Mouse (Mus musculus) testis, postnatal 10 days (tissue): ENCODE data around the gene Ctsh.

Source experiments
- DNase-seq: peaks from one replicate; pipeline ENCODE4 v3.0.0; 2021; ENCODE audit warnings: low spot score

Gene Ctsh

GRCm38 (mm10) chr9:90113151-90113550 is 59.2 kb downstream of the Ctsh start:
- no peak for DNase-seq

GRCm38 (mm10) chr9:90113651-90114566 is 60.0 kb downstream of the Ctsh start:
- DNase-seq, result peak; percentile 90

DNA sequence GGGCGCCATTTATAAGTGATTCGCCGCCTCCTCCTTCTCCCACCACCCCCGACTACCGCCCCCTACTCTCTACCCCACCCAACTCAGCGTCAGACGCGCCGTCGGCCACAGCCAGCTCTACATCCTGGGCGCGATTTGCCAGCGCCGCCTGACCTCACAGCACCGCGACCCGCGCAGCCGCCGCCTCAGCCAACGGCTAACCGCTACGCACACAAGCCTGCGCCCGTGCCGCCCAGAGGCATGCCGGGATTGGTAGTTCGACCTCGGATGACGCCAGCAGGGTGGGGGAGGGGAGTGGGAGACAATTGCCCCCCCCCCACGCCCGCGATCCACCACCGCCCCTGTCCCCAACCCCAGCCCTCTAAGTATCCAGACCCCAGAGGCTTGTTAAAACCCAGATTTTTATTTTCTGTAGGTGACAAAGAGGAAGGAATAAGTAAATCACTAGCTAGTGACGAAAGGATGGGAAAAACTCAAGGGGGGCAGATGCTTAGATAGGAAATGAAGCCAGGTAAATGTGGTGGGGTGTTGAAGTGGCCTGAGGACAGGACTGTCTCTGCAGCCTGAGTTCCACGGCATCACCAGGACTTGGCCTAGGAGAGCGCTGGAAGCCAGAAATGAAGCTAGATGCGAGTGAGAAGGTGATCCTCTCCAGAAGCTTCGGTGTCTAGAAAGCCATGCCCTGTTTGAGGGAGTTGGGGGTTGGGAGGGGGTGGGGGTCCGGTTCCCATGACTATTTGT is 60.8 kb downstream of the Ctsh start, which contains the start of gene Morf4l1:
TSS of gene Morf4l1 (minus strand) at position 208 of the 741 bp plus-strand sequence.
- peak; percentile 96 for DNase-seq

DNA sequence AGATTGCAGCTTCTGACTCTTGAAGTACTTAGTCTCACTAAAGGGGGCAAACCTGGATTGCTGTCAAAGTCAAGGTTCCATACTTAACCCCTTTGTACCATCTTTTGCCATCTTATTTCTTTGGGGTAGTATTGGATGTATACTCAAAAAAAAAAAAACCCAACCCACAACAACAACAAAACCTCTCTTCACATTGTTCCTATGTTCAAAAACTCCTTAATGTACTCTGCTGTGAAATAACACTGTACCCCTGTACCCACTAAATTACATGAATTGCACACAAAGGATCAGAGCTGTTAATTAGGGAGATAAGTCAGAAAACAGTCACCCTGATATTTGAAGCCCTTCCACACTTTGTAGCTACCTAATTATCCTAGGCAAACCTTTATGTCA is 61.4 kb downstream of the Ctsh start:
- DNase-seq, result no peak

DNA sequence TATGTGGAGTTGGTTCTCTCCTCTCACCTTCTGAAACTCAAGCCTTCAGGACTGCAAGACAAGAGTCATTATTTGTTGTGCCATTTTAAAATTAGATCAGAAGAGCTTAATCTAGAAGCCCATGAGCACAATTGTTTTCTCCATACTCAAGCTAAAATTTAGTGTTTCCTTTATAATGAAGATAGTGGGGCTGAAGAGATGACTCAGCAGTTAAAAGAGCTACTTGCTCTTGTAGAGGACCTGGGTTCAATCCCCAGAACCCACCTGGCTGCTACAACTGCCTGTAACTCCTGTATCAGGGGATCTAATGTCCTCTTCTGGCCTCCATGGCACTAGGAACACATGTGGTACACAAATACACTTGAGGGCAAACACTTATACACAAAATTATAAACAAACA is 63.3 kb downstream of the Ctsh start:
- no peak for DNase-seq

DNA sequence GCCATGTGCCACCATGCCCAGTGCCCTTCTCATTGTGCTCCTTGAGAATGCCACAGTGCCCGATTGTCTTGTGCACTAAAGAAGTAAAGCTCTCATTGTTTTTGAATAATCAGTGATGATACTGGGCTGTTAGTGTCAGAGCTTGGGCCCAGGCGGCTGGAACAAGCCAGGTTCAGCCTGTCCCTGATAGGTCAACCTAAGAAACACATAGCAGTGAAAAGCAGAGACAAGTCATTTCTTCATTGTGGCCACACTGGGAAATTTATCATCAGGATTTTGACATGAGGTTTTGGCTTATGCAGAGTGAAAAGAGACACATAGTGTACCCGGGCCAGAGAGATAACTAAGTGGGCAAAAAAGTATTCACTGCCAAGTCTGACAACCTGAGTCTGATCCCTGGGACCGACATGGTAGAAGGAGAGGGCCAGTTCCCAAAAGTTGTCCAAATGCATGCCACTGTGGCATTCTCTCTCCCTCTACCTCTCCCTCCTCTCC is 68.3 kb downstream of the Ctsh start:
- no peak for DNase-seq

- no peak for DNase-seq
Measured at GRCm38 (mm10) chr9:90124156-90124872, 70.4 kb downstream of the Ctsh start.

DNA sequence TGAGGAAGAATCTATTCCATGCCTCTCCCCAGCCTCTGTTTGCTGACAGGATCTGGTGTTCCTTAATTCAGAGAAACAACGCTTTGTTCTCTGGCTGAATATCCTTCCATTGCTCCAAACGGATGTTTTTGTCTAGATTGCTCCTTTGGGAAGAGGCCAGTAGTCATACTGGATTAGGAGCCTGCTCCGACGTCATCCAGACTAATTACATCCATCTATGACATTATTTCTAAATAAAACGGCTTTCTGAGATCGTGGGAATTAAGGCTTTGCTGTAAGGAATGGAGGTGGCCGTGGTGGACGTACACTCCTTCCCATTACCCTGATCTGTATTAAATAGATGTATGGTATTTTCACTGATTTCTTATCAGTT is 70.9 kb downstream of the Ctsh start:
- no peak for DNase-seq
